Mouse (Mus musculus) cerebellum, postnatal 14 days (tissue): ENCODE measurements at regions not wholly inside any gene's neighbourhood (a gene's known extent, or its start where the extent isn't known, plus 50 kb on each side); places are given as distances from the start of the nearest gene placed in this dataset.

Experiments
- DNase-seq, 2 experiments: peaks; one replicate each; pipeline ENCODE4 v3.0.0; 2021; ENCODE audit warnings: mixed read lengths in 2 of 2

DNA sequence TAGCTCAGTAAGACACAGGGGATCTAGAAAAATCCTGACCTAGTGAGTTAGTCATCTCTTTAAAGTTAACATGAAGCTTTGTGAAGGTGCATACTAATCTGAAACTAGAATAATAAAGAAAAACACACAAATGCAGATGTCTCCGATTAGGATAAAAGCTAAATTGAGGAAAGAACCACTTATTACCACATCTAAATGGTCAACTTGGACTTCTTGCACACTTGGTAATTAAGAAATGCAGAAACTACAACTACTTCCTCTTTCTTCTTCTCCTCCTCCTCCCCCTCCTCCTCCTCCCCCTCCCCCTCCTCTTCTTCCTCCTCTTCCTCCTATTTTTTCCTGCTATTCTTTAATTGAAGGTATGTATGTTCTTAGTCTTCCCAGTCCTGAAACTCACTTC, 116.3 kb downstream of the Dkk1 start:
- no peak for DNase-seq

DNA sequence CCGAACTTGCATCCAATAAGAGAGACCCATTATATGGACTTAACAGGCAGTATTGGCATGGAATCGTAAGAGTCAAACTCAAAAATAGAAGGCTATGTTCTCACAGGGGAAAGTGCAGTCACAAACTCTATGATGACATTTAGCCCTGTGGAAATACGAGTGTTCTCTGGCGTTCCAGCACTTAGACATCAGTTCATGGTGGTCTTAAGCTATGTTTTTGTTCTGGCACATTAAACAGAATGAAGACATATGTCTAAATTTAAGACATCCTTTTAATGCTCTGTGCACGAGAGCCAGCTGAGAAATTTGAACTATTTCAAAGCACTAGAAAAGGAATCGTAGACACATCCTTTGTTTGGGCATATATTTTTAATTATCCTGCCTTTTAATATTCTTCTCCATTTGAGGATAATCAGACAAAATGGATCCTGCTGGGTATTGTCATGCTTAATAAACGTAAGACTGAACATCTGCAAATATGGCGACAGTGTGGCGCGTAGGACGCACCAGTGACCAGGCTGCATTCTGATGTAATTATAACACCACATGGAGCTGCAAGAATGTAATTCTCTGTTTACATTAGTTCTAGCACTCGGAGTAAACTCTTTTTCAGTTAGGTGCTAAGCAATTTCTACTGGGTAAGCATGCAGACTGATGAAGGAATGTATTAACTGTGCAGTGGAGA, 114.3 kb downstream of the Dkk1 start:
- no peak for DNase-seq

DNA sequence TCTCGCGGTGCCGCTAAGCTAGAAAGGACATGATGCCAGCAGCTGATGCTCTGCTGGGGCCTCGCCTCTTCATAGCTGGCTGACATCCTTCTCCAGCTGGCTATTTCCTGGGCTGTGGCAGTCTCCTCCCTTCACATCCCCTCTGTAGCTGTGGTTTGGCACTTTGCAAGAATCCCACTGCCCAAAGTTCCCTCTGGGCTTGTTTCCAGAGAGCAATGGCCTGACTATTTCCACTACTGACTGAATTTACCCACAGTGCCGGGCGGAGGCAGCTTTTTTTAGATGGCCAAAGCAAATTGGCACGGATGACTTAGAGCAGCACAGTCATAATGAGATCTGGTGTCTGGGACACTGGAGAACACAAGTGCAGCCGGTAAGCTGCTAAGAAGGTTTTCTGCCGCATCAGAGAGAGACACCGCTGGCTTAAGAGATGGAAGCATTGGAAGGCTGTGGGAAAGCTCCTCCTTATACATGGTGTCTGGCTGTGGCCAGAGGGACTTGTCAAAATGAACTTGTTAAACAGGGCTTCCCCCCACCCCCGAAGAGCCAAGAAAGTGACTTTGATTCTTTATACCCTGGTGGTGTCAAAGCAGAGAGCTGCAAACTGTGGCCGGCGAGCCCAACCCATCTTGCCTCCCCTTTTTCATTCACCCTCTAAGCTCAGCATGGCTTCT, 98.5 kb downstream of the Dkk1 start:
- peak; percentile 23 to 27 for DNase-seq

DNA sequence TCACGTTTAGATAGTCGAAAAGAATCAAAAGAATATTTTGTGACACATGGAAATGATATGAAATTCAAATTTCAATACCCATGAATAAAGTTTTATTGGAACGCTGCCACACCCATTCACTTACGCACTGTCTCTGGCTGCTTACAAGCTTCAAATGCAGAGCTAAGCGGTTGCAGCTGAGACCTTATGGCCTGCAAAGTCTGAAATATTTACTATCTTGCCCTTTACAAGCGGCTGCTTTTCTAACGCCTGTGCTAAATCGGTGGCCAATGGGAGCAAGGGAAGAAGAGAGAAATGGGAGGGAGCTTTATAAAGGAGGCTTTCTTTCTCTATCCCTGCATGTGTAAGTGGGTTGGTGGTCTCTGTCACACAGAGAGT, 97.9 kb downstream of the Dkk1 start:
- no peak for DNase-seq

DNA sequence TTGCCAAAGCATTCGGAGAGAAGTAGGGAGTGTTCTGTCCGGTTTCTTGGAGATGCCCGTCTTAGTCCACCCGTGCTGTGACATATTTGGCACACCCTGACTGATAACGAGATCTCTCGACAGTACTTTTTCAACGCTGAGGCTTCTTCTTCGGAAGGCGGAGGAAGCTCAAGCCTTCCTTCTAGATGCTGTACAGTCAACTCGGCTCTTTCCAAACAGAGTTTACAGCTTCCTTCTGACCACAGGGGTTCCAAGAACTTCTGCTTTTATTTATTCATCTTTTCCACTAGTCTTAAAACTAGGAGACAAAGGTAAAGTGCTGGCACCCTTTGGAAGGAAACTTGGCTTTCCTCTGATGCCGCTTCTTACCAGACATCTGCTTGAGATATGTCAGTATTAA, 96.8 kb downstream of the Dkk1 start:
- no peak for DNase-seq

DNA sequence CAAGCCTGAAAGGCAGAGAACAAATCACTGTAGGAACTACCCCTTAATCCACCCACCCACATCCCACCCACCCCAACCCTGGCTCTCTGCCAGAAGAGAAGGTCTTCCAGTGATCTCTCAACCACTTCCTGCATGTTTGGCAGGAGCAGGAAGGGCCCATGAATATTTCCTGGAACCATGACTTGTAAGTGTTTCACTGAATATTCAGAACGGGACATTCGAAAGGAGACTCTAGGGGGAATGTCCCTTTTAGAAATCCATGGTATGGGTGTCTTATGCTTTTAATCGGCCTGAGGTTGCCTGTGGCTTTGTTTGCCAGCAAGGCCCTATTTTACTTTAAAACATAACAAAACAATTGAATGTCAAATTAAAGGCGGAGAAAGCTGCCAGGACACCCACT, 66.0 kb downstream of the Dkk1 start:
- DNase-seq: no peak

DNA sequence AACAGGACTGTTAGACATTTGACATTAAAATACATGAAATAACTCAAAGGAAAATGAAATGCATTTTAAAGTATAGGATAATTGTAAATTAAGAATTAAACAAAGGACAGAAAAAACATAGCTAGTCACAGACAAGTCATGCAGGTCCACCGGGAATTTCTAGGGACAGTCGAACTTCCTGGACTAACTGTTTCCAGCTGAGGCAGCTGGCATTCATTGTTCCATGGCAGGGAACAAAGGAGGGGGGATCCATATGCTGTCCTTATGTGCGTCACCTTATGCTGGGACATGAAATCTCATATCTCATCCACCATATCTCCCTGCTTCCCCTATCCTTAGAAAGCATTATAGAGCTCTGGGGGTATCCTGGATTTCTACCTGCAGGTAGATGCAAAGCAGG, 59.7 kb downstream of the Dkk1 start:
- no peak for DNase-seq

DNA sequence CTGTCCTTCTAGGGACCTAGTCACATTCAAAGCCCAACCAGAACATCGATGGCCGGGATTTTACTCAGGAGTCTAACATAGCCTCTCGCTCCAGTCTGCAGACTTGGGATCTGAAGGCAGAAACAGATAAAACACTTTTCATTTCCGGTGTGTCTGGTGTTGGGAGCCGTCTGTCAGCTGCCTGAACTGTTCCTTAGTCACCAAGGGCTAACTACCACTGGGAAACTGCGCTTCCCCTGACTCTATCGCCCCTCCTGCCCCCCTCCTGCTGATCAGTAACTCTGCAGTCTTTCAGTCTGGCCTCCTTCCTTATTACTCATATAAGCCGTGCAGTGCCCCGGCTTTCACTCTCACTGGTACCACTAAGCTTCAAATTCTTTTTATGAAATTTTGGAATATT, 58.5 kb downstream of the Dkk1 start:
- DNase-seq: no peak
